In the genomic region with DNA sequence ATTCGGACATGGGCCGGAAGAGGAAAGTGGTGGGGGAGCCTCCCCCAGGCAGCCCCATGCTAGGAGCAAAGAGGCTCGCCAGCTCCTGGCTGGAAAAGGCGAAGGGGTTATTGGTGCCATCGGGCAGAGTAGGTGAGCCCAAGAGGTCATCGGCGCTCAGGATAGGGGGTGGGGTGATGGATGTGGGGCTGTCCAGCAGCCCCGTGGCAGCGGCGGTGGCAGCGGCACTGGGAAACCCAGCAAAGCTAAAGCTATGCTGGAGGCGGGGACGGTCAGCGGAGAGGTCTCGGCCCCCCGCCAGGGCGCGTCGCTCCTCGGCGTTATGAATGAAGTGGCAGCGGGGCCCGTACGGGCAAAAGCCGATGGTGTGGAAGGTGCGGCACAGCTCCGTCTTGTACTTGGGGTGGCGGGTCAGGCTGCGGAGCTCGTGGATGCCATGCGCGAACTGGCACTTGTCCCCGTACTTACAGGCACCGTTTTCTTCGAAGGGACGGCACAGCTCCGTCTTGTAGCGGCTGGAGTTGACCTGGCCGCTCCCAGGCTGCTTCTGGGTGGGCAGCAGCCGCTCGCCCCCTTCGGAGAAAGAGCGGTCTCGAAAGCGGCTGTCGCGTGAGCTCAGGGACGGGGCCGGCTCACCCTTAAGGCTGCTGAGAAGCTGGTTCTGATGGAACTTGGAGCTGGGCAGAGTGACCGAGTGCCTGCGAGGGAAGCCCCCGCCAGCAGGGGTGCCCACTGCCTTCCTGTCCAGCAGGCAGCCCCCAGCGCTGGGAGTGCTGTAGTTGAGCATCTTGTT, we compare ENCODE assay signal across 8 mouse cellular contexts. TPM values are rescaled to one million over a fixed set of nuclear protein-coding genes. Genes with fewer than 3 reads are reported as not detected.
DNase-seq lines count a peak whose midpoint lies in the region; ATAC-seq and TF ChIP-seq lines count a peak whose summit lies in the region.

No protein-coding gene starts in this region.

- intact Hi-C loops in gastrocnemius, adult 2 months (cut with DNase I), result loop anchor here (1.0 to 5.0 kb wide), 4 partner anchors 143 to 498 kb away; no protein-coding TSS in a partner anchor

- peak; percentile 47 for TF ChIP-seq POLR2A in myocyte (IDR thresholded peaks at IDR 0.05; ENCODE audit: insufficient read length, low read depth)

- H3K27ac ChIP-seq in gastrocnemius, adult 2 months, result peak overlapping the region; percentile 99
- peak overlapping the region; percentile 85 for H3K27ac ChIP-seq in forebrain, embryonic 13.5 days
- H3K27ac ChIP-seq in hindbrain, embryonic 14.5 days, result peak overlapping the region; percentile 81
- H3K27ac ChIP-seq in limb, embryonic 15.5 days, result peak overlapping the region; percentile 96

- DNase-seq in gastrocnemius, adult 2 months, result peak; percentile 71
- DNase-seq in gastrocnemius, adult 18-20 months (ENCODE audit: low spot score), result no peak
- peak; percentile 45 for DNase-seq in adrenal gland, adult 8-10 months
- no peak for DNase-seq in hindbrain, embryonic 14.5 days (ENCODE audit: low spot score)

- H3K9me3 ChIP-seq in forebrain, embryonic 13.5 days (replicated peaks), result no peaks in the 10 kb centered on the region
- H3K9me3 ChIP-seq in hindbrain, embryonic 14.5 days (ENCODE audit: control insufficient read depth, low read length), result no peaks in the 10 kb centered on the region
- no peaks in the 10 kb centered on the region for H3K9me3 ChIP-seq in limb, embryonic 15.5 days

- H3ac ChIP-seq in myocyte (ENCODE audit: control insufficient read depth, insufficient read length), result peak overlapping the region; percentile 78

- peaks cover 14% of the 10 kb centered on the region for H3K36me3 ChIP-seq in forebrain, embryonic 13.5 days (ENCODE audit: poor library complexity, severe bottlenecking)
- H3K36me3 ChIP-seq in hindbrain, embryonic 14.5 days (replicated peaks; ENCODE audit: control insufficient read depth, insufficient read depth), result peaks cover 10% of the 10 kb centered on the region; the same call in 1 of the 2 replicates
- H3K36me3 ChIP-seq in limb, embryonic 15.5 days, result peaks cover 22% of the 10 kb centered on the region
- peaks cover 16% of the 10 kb centered on the region for H3K36me3 ChIP-seq in myocyte (ENCODE audit: control insufficient read depth, insufficient read depth)

- ATAC-seq in forebrain, embryonic 13.5 days, result peak; percentile 16; the same call in 1 of the 2 replicates
- ATAC-seq in hindbrain, embryonic 14.5 days (ENCODE audit: low FRiP score), result peak; percentile 12; the same call in 1 of the 2 replicates
- ATAC-seq in limb, embryonic 15.5 days (ENCODE audit: insufficient number of reproducible peaks, low FRiP score, low TSS enrichment, low read depth), result no peak
- ATAC-seq in megakaryocyte progenitor cell, adult 5-6 weeks (replicated peaks; ENCODE audit: poor library complexity), result no peak

- H3K4me1 ChIP-seq in forebrain, embryonic 13.5 days, result peaks cover 41% of the 10 kb centered on the region
- peaks cover 13% of the 10 kb centered on the region; the same call in 1 of the 2 replicates for H3K4me1 ChIP-seq in hindbrain, embryonic 14.5 days (replicated peaks; ENCODE audit: control insufficient read depth, insufficient read depth, low read length)
- peaks cover 17% of the 10 kb centered on the region for H3K4me1 ChIP-seq in limb, embryonic 15.5 days

- 2% methylated on average over 53 of the region's 53 CpGs for whole genome bisulfite sequencing in forebrain, embryonic 13.5 days
- WGBS in hindbrain, embryonic 14.5 days, result 2% methylated on average over 53 of the region's 53 CpGs
- WGBS in limb, embryonic 15.5 days, result 5% methylated on average over 53 of the region's 53 CpGs

- H3K4me3 ChIP-seq in gastrocnemius, adult 2 months, result peak overlapping the region; percentile 97
- peak overlapping the region; percentile 67 for H3K4me3 ChIP-seq in forebrain, embryonic 13.5 days
- peak overlapping the region; percentile 63 for H3K4me3 ChIP-seq in hindbrain, embryonic 14.5 days (replicated peaks; ENCODE audit: low read length)
- H3K4me3 ChIP-seq in limb, embryonic 15.5 days, result peak overlapping the region; percentile 71
- H3K4me3 ChIP-seq in myocyte, result peak overlapping the region; percentile 100

- peaks cover 6% of the 10 kb centered on the region; the same call in 1 of the 2 replicates for H3K27me3 ChIP-seq in forebrain, embryonic 13.5 days
- peaks cover 29% of the 10 kb centered on the region for H3K27me3 ChIP-seq in hindbrain, embryonic 14.5 days (ENCODE audit: control insufficient read depth, insufficient read depth, low read length)
- H3K27me3 ChIP-seq in limb, embryonic 15.5 days, result no peaks in the 10 kb centered on the region
- H3K27me3 ChIP-seq in myocyte (ENCODE audit: control insufficient read depth, insufficient read depth, insufficient read length), result no peaks in the 10 kb centered on the region

- H3K9ac ChIP-seq in forebrain, embryonic 13.5 days, result peak overlapping the region; percentile 86
- peak overlapping the region; percentile 78 for H3K9ac ChIP-seq in hindbrain, embryonic 14.5 days
- H3K9ac ChIP-seq in limb, embryonic 15.5 days, result peak overlapping the region; percentile 95

- no peak for TF ChIP-seq CTCF in gastrocnemius, adult 2 months (IDR thresholded peaks at IDR 0.05)

- H3K4me2 ChIP-seq in forebrain, embryonic 13.5 days, result peak overlapping the region; percentile 97
- H3K4me2 ChIP-seq in hindbrain, embryonic 14.5 days (replicated peaks), result peak overlapping the region; percentile 89
- peak overlapping the region; percentile 73 for H3K4me2 ChIP-seq in limb, embryonic 15.5 days
- H3K4me2 ChIP-seq in myocyte (ENCODE audit: low read depth), result peak overlapping the region; percentile 76

- H3K79me2 ChIP-seq in myocyte (ENCODE audit: control insufficient read depth, insufficient read depth), result peaks cover 29% of the 10 kb centered on the region

TF ChIP-seq in myocyte, 11 proteins besides CTCF, POLR2A, EP300 and RAD21:
- no peak for TF ChIP-seq E2F4 (IDR thresholded peaks at IDR 0.05; ENCODE audit: insufficient read depth)
- peak; percentile 52 for TF ChIP-seq POLR2AphosphoS2 (IDR thresholded peaks at IDR 0.05; ENCODE audit: insufficient read length, low read depth)

RNA-seq across cellular contexts. Expression of gene Zfp36l1, which starts 2.9 kb away (rescaled TPM):
- 10 to 100 TPM; 25.7 to 46.6 TPM for total RNA-seq in gastrocnemius, adult 2 months (2021)
- 10 to 100 TPM; 20.1 to 34.4 TPM for total RNA-seq in gastrocnemius, adult 18-20 months (2021)
- 100 to 1,000 TPM; 257 to 328 (median 289) TPM for total RNA-seq in adrenal gland, adult 8-10 months (2022)
- polyA plus RNA-seq in forebrain, embryonic 13.5 days (2015; fragmentation: Nextera tagmentation; extraction: Ambion mirVana), result 52.6 and 60.2 TPM in 2 replicates
- 47.7 and 48.8 TPM in 2 replicates for polyA plus RNA-seq in hindbrain, embryonic 14.5 days (2014; fragmentation: Nextera tagmentation; extraction: Ambion mirVana)
- 147 and 148 TPM in 2 replicates for polyA plus RNA-seq in limb, embryonic 15.5 days (2015; fragmentation: Nextera tagmentation; extraction: Ambion mirVana)
- 35.7 TPM for polyA plus RNA-seq in myocyte (2012; fragmentation: generic; extraction: Trizol)
- 8.8 and 14.1 TPM in 2 replicates for total RNA-seq in megakaryocyte progenitor cell, adult 5-6 weeks (2015)
- total RNA-seq in megakaryocyte progenitor cell, adult 5-6 weeks (2017), result 1.8 and 2.6 TPM in 2 replicates

Comparison
In these comparisons a context has a peak if more than half of its experiments do, and no peak if none do; other contexts are left out.
1. DNase-seq: peak in gastrocnemius, adult 2 months (single experiment) and adrenal gland, adult 8-10 months (single experiment); none in gastrocnemius, adult 18-20 months (single experiment) and hindbrain, embryonic 14.5 days (single experiment).
2. ATAC-seq: peak in forebrain, embryonic 13.5 days (single experiment) and hindbrain, embryonic 14.5 days (single experiment); none in limb, embryonic 15.5 days (single experiment) and megakaryocyte progenitor cell, adult 5-6 weeks (single experiment).
3. RNA of gene Zfp36l1, which starts 2.9 kb away (total RNA-seq): 257 to 328 TPM in adrenal gland, adult 8-10 months; 25.7 to 46.6 TPM in gastrocnemius, adult 2 months, 20.1 to 34.4 TPM in gastrocnemius, adult 18-20 months and 1.8 to 14.1 TPM in megakaryocyte progenitor cell, adult 5-6 weeks; every median in the first group is over 4 times any median in the second.
4. Peak in every context shown above with its lines, with median percentiles within 50 percentile points of each other: H3K27ac ChIP-seq, H3K4me3 ChIP-seq, H3K4me2 ChIP-seq and H3K9ac ChIP-seq.